Mouse (Mus musculus): ENCODE results near the gene Cpne6. TPM values are rescaled to one million over a fixed set of nuclear protein-coding genes. Genes with fewer than 3 reads are reported as not detected.

Cpne6 gene
- total and polyA plus RNA-seq, 3 experiments = not detected

- no peaks in the 10 kb centered on the region for H3K9me3 ChIP-seq (replicated peaks; ENCODE audit: insufficient read depth, low read length)
These were observed 705 bp upstream of the Cpne6 start for GRCm38 (mm10) chr14:55509540-55509939.

GRCm38 (mm10) chr14:55511037-55511436, 792 bp downstream of the Cpne6 start:
- H3K27me3 ChIP-seq (ENCODE audit: control insufficient read depth in 1 of 2, insufficient read depth in 2 of 2, low read length in 2 of 2) = peaks cover 2 to 21% of the 10 kb centered on the region in 2 experiments; a peak in 3 of 4 replicates
- TF ChIP-seq GABPA (IDR thresholded peaks at IDR 0.05; ENCODE audit: low read depth, low read length) (no peak), MAX (IDR thresholded peaks at IDR 0.05; ENCODE audit: low read length) (no peak), POLR2A (IDR thresholded peaks at IDR 0.05; ENCODE audit: control insufficient read depth in 1 of 2, insufficient read depth in 1 of 2, low read depth in 1 of 2, low read length in 2 of 2, poor library complexity in 1 of 2) (no peak), USF1 (IDR thresholded peaks at IDR 0.05; ENCODE audit: low read depth, low read length) (no peak), POLR2AphosphoS5 (IDR thresholded peaks at IDR 0.05; ENCODE audit: borderline replicate concordance, low read depth, low read length) (no peak), TBP (IDR thresholded peaks at IDR 0.05; ENCODE audit: low read depth, low read length) (no peak), POLR2AphosphoS2 (IDR thresholded peaks at IDR 0.05; ENCODE audit: low read length) (no peak), ZNF384 (IDR thresholded peaks at IDR 0.05; ENCODE audit: low read depth, low read length) (no peak), SIN3A (IDR thresholded peaks at IDR 0.05; ENCODE audit: low read length) (no peak), ZC3H11A (IDR thresholded peaks at IDR 0.05; ENCODE audit: low read depth, low read length) (no peak), MAFK (IDR thresholded peaks at IDR 0.05; ENCODE audit: borderline replicate concordance, low read depth, low read length) (no peak), GATA1 (IDR thresholded peaks at IDR 0.05; ENCODE audit: low read depth, low read length) (no peak)

More at GRCm38 (mm10) chr14:55509540-55509939, 705 bp upstream of the Cpne6 start:
- Histone ChIP-seq H3K79me2 (ENCODE audit: control insufficient read depth, insufficient read depth, low read length, poor library complexity) (no peaks in the 10 kb centered on the region), H3K4me3 (ENCODE audit: control insufficient read depth in 1 of 2, insufficient read depth in 1 of 2, low read depth in 2 of 2, low read length in 2 of 2) (no peak overlapping the region), H3K36me3 (ENCODE audit: control insufficient read depth in 1 of 2, insufficient read depth in 2 of 2, low read length in 2 of 2) (no peaks in the 10 kb centered on the region), H3K27ac (ENCODE audit: control insufficient read depth, low read depth, low read length) (no peak overlapping the region), H3K4me1 (ENCODE audit: control insufficient read depth in 1 of 2, insufficient read depth in 2 of 2, low read length in 2 of 2) (no peaks in the 10 kb centered on the region), H3K9ac (ENCODE audit: control insufficient read depth, low read depth, low read length, poor library complexity, severe bottlenecking) (no peak overlapping the region), H3K27me3 (ENCODE audit: control insufficient read depth in 1 of 2, insufficient read depth in 2 of 2, low read length in 2 of 2) (peaks cover 2 to 21% of the 10 kb centered on the region in 2 experiments; a peak in 3 of 4 replicates)
- TF ChIP-seq MEF2A (IDR thresholded peaks at IDR 0.05; ENCODE audit: extremely low read depth, insufficient replicate concordance, low read depth, low read length, poor library complexity, severe bottlenecking) (no peak), ZMIZ1 (IDR thresholded peaks at IDR 0.05; ENCODE audit: low read depth, low read length) (no peak), ZC3H11A (IDR thresholded peaks at IDR 0.05; ENCODE audit: low read depth, low read length) (no peak), MYC (IDR thresholded peaks at IDR 0.05; ENCODE audit: low read depth, low read length) (no peak), ETS1 (IDR thresholded peaks at IDR 0.05; ENCODE audit: low read depth, low read length) (no peak), TCF12 (IDR thresholded peaks at IDR 0.05; ENCODE audit: low read depth, low read length) (no peak), HCFC1 (IDR thresholded peaks at IDR 0.05; ENCODE audit: low read depth, low read length) (no peak), TAL1 (IDR thresholded peaks at IDR 0.05; ENCODE audit: low read length) (no peak), MYB (IDR thresholded peaks at IDR 0.05; ENCODE audit: low read depth, low read length) (no peak), KAT2A (conservative IDR thresholded peaks at IDR 0.05; ENCODE audit: low read depth, low read length) (no peak), MAFK (IDR thresholded peaks at IDR 0.05; ENCODE audit: borderline replicate concordance, low read depth, low read length) (no peak), NRF1 (IDR thresholded peaks at IDR 0.05; ENCODE audit: insufficient read depth, low read depth, low read length, poor library complexity, severe bottlenecking) (no peak), SIN3A (IDR thresholded peaks at IDR 0.05; ENCODE audit: low read length) (no peak), USF2 (IDR thresholded peaks at IDR 0.05; ENCODE audit: borderline replicate concordance in 1 of 2, insufficient read depth in 1 of 2, low read depth in 1 of 2, low read length in 2 of 2) (no peak), TBP (IDR thresholded peaks at IDR 0.05; ENCODE audit: low read depth, low read length) (no peak), GABPA (IDR thresholded peaks at IDR 0.05; ENCODE audit: low read depth, low read length) (no peak), ELF1 (IDR thresholded peaks at IDR 0.05; ENCODE audit: low read depth, low read length) (no peak), NELFE (IDR thresholded peaks at IDR 0.05; ENCODE audit: low read depth, low read length) (no peak), JUND (IDR thresholded peaks at IDR 0.05; ENCODE audit: low read depth, low read length) (no peak), EP300 (IDR thresholded peaks at IDR 0.05; ENCODE audit: low read depth in 1 of 2, low read length in 2 of 2) (no peak)
- no peak for DNase-seq (ENCODE audit: low read depth, low spot score)

More at GRCm38 (mm10) chr14:55511037-55511436, 792 bp downstream of the Cpne6 start:
- no peak overlapping the region for H3K9ac ChIP-seq (ENCODE audit: control insufficient read depth, low read depth, low read length, poor library complexity, severe bottlenecking)
- no peaks in the 10 kb centered on the region for H3K36me3 ChIP-seq (ENCODE audit: control insufficient read depth in 1 of 2, insufficient read depth in 2 of 2, low read length in 2 of 2)
- DNase-seq (ENCODE audit: low read depth, low spot score) = no peak
- no peaks in the 10 kb centered on the region for H3K79me2 ChIP-seq (ENCODE audit: control insufficient read depth, insufficient read depth, low read length, poor library complexity)
- H3K9me3 ChIP-seq (replicated peaks; ENCODE audit: insufficient read depth, low read length) = no peaks in the 10 kb centered on the region
- no peak overlapping the region for H3K4me3 ChIP-seq (ENCODE audit: control insufficient read depth in 1 of 2, insufficient read depth in 1 of 2, low read depth in 2 of 2, low read length in 2 of 2)
- H3K27ac ChIP-seq (ENCODE audit: control insufficient read depth, low read depth, low read length) = no peak overlapping the region
- no peaks in the 10 kb centered on the region for H3K4me1 ChIP-seq (ENCODE audit: control insufficient read depth in 1 of 2, insufficient read depth in 2 of 2, low read length in 2 of 2)
